Mouse (Mus musculus): Measurements from ENCODE around the gene 9330182O14Rik. TPM values are rescaled to one million over a fixed set of nuclear protein-coding genes. Genes with fewer than 3 reads are reported as not detected.

Gene 9330182O14Rik
- total RNA-seq, 2 experiments from 2014 or later: 0.48 to 0.68 TPM

Small RNA genes within 50 kb of the gene (microRNA-seq; reads per million reads assigned to microRNA genes)
- gene Gm25958: not detected

Measured in adrenal gland, postnatal 4 days (tissue).